Mouse (Mus musculus) retina, postnatal 1 day (tissue): ENCODE results near the gene Tmem136.
A peak's percentile ranks its signal among the peaks of the same experiment; 100 is the strongest.

Source experiments
- DNase-seq: peaks from one replicate; pipeline ENCODE4 v3.0.0-alpha.2; 2012

The Tmem136 gene

GRCm38 (mm10) chr9:43107555-43107954, 8.8 kb downstream of the Tmem136 start:
- no peak for DNase-seq

GRCm38 (mm10) chr9:43107187-43107517, 9.2 kb downstream of the Tmem136 start, which contains the start of gene Arhgef12:
TSS of gene Arhgef12 (minus strand) at chr9:43107239.
- peak; percentile 62 for DNase-seq

- no peak for DNase-seq
These were observed 9.8 kb downstream of the Tmem136 start for GRCm38 (mm10) chr9:43106426-43107186.

GRCm38 (mm10) chr9:43105664-43106361, 10.6 kb downstream of the Tmem136 start:
- DNase-seq: peak; percentile 97

GRCm38 (mm10) chr9:43104873-43105663, 11.3 kb downstream of the Tmem136 start:
- peak; percentile 31 for DNase-seq

- DNase-seq: no peak
These were observed 11.9 kb downstream of the Tmem136 start for GRCm38 (mm10) chr9:43104526-43104872.

- peak; percentile 12 for DNase-seq
These were observed 12.6 kb downstream of the Tmem136 start for GRCm38 (mm10) chr9:43103675-43104299.

GRCm38 (mm10) chr9:43102931-43103330, 13.4 kb downstream of the Tmem136 start:
- DNase-seq: no peak

- DNase-seq: peak; percentile 7
These were observed 14.3 kb downstream of the Tmem136 start for GRCm38 (mm10) chr9:43101936-43102595.

GRCm38 (mm10) chr9:43098922-43099321, 17.4 kb downstream of the Tmem136 start:
- DNase-seq: no peak

- DNase-seq: no peak
These were observed 18.4 kb downstream of the Tmem136 start for GRCm38 (mm10) chr9:43097801-43098557.

- DNase-seq: no peak
These were observed 20.0 kb downstream of the Tmem136 start for GRCm38 (mm10) chr9:43096337-43096736.

GRCm38 (mm10) chr9:43094828-43095227, 21.5 kb downstream of the Tmem136 start:
- no peak for DNase-seq

GRCm38 (mm10) chr9:43093803-43094202, 22.6 kb downstream of the Tmem136 start:
- DNase-seq: no peak

GRCm38 (mm10) chr9:43085686-43086285, 30.6 kb downstream of the Tmem136 start:
- DNase-seq: no peak

- DNase-seq: no peak
These were observed 31.6 kb downstream of the Tmem136 start for GRCm38 (mm10) chr9:43084496-43085362.

- no peak for DNase-seq
These were observed 32.8 kb downstream of the Tmem136 start for GRCm38 (mm10) chr9:43083441-43084055.

- no peak for DNase-seq
These were observed 37.7 kb downstream of the Tmem136 start for GRCm38 (mm10) chr9:43078711-43079110.

- DNase-seq: no peak
These were observed 40.2 kb downstream of the Tmem136 start for GRCm38 (mm10) chr9:43076163-43076562.

GRCm38 (mm10) chr9:43074611-43075010, 41.8 kb downstream of the Tmem136 start:
- DNase-seq: no peak
